Mouse (Mus musculus) left cerebral cortex, postnatal 10 days (tissue): ENCODE results near the gene F2r. TPM values are rescaled to one million over a fixed set of nuclear protein-coding genes. Genes with fewer than 3 reads are reported as not detected.
A peak's percentile ranks its signal among the peaks of the same experiment; 100 is the strongest.

Experiments used
- DNase-seq, 2 experiments: peaks; one replicate each; pipeline ENCODE4 v3.0.0; 2021 to 2022; ENCODE audit warnings: low spot score in 2 of 2, mixed read lengths in 1 of 2; ENCODE audit errors: extremely low spot score in 1 of 2
- intact Hi-C: fragments of 180-260 bp; cut with DNase I; formaldehyde crosslinking; loops from one replicate; pipeline ENCODE4 v1.15.1; 2025
- total RNA-seq, 2 experiments: library from RNA; stranded (reverse); gene quantifications; 2 replicates each; pipeline ENCODE4 v1.2.3; 2021

Gene F2r
- total RNA-seq = 10 to 100 TPM in 1 of 2 experiments, 1 to 10 TPM in 1; 9.8 to 10.7 TPM

DNA sequence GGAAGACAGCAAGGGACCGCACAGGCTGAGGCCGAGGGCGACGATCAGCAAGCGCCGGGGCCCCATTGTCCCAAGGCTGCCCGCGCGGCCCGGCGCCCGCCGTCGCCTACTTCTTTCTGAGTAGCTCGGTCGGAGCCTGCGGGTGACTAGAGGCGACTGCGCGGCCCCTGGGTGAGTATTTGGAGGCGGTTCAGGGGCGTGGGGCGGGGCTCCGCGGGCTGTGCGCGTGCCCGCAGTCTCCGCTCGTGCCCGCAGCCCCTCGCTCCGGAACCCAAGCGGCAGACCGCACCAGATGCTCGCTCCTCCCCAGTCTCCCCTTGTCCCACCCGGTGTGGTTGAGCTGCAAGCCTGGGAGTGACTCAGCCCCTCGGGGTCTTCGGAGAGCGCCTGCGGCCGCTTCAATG, at the start of gene F2r:
F2r (minus strand) TSS at position 179 of the 404 bp plus-strand sequence.
- intact Hi-C loops = no loop called here

GRCm38 (mm10) chr13:95667260-95667659, 49.0 kb upstream of the F2r start:
- no peak for DNase-seq
- intact Hi-C loops = loop anchor here (5.0 kb wide), 1 partner anchor 105 kb away; no protein-coding TSS in a partner anchor

More for the DNA sequence above, at the start of gene F2r:
- peak; percentile 51 to 83 for DNase-seq

GRCm38 (mm10) chr13:95665644-95666356, 47.5 kb upstream of the F2r start:
- DNase-seq = no peak
- intact Hi-C loops = loop anchor here (5.0 kb wide), 1 partner anchor 103 kb away; no protein-coding TSS in a partner anchor

DNA sequence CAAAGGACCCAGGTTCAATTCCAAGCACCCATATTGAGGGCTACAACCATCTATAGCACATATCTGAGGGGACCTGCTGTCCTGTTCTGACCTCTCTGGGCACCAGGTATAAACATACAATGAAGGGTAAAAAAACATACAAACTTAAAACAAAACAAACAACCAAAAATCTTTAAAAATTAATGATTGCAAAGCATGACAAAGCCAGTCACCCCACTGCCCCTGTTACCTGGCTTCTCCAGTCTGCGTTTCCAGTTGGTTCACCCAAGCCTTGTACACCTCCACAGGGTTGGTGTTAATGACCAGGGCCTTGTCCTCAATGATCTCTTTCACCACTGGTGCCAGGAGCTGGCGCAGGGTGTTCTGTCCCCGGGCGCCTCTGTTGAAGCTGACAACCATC, 45.5 kb upstream of the F2r start:
- no peak for DNase-seq
- intact Hi-C loops = no loop called here

GRCm38 (mm10) chr13:95659432-95659831, 41.1 kb upstream of the F2r start:
- DNase-seq = no peak
- intact Hi-C loops = no loop called here

- intact Hi-C loops = no loop called here
- no peak for DNase-seq
Measured at GRCm38 (mm10) chr13:95657171-95657570, 38.9 kb upstream of the F2r start.

DNA sequence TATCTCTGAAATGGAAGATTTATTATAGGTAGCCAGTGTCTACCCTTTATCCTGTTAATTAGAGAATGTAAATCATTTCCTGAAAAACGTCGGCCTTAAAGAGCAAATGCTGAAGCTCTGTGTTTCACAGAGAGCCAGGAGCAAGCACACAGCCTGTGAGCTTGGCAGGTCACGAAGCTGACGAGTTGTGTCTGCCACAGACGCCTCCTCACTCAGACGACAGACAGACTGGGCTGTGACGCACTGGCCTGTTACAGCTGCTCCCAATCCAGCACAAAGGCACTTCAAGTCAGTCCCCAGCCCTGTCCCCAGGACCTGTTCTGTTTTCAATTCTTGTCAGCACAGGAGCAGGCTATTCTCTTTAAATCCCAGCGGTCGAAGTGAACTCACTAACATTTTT, 37.0 kb upstream of the F2r start:
- intact Hi-C loops = no loop called here
- DNase-seq = no peak

DNA sequence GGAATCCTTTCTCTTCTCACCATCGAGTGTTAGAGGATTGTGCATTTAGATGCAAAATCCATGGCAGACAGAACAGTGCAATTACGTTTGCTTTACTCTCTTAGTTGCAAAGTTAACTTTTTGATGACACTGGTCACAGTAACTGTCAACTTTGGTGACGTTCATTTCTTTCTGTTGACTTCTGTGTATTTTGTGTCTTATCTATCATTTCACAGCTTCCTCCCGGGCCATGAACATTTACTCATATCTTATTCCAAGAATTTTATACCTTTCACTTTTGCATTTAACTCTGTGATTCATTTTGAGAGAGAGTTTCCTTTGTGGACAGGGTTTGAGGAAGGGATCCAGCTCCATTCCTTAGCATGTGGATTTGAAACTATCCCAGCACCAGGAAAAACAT, 35.4 kb upstream of the F2r start:
- no peak for DNase-seq

GRCm38 (mm10) chr13:95651870-95652668, 33.8 kb upstream of the F2r start:
- intact Hi-C loops = no loop called here
- no peak for DNase-seq

More for the DNA sequence above, 35.4 kb upstream of the F2r start:
- intact Hi-C loops = no loop called here

DNA sequence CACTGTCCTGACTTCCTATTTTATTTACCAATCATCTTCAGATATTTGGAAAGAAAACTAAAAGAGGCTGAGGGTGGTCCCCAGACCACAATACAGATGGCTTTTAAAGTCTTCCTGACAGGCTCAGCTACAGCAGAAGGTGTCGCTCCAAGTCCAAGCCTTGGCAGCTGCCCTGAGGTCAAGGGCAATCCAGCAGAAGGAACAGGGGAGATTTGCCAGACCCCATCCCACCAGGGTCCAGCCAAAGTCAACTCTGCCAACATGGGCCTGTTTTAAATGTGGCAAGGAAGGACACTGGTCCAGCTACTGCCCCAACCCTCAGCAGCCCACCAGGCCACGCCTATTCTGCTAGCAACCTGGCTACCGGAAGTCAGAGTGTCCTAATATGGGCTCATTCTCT, 31.7 kb upstream of the F2r start:
- no peak for DNase-seq

GRCm38 (mm10) chr13:95647248-95647647, 29.0 kb upstream of the F2r start:
- intact Hi-C loops = no loop called here
- DNase-seq = no peak

More for the DNA sequence above, 31.7 kb upstream of the F2r start:
- intact Hi-C loops = no loop called here

DNA sequence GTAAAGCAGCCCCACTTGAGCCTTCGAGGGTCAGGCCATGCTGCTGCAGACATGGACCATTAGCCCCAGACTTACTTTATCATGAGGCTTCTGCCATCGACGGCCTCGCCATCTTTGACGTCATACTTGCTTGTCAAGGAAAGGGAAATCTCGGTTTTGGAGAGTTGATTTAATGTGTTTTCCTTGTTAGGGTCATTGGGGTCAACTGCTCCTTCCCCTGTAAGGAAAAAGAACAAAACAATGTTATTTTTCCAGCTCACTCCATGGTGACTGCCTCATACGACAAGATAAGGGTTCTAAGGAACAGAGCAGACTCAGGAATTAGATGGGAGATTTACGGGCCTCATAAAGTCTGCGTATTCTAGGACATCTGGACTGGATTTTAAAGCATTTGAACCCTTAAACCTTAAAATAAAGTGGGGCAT, 28.4 kb upstream of the F2r start:
- intact Hi-C loops = no loop called here
- no peak for DNase-seq

- DNase-seq = no peak
- intact Hi-C loops = no loop called here
Measured at GRCm38 (mm10) chr13:95643740-95644139, 25.5 kb upstream of the F2r start.

- intact Hi-C loops = no loop called here
Measured at GRCm38 (mm10) chr13:95641061-95641986, 23.0 kb upstream of the F2r start.

GRCm38 (mm10) chr13:95640408-95640807, 22.1 kb upstream of the F2r start:
- intact Hi-C loops = no loop called here

More at GRCm38 (mm10) chr13:95641061-95641986, 23.0 kb upstream of the F2r start:
- DNase-seq = no peak

DNA sequence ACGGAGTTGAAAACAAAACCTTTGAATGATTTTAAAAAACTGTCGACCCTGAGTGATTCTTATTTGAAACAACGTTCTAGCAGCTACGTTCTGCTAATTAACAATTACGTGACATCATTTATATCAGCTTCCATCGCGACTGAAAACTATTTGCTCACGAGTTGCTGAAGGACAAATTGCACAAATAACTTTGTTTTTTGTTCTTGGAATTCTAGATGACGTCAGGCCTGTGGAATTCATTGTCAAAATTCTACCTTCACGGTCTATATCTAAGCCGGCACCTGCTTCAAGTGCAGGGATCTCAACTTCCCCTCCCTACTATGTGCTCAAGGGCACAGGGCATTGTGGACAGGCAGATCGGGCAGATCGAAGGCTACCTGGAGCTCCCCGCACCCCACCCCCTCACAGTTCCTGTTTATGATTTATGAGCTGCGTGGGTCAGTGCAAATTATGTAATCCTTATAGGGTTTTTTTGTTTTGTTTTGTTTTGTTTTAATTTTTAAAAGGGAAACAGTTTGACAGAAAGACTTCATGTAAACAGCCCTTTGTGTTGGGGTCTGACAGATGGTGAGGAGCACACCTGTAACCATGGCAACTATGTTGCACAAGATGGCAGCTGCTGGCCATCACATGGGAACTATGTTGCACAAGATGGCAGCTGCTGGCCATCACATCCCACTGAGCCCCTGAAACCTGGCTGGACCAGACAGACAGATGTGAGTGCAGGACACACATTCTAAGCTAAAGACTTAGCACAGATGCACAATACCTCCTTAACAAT, 21.2 kb upstream of the F2r start:
- no peak for DNase-seq
- intact Hi-C loops = no loop called here

More at GRCm38 (mm10) chr13:95640408-95640807, 22.1 kb upstream of the F2r start:
- no peak for DNase-seq

GRCm38 (mm10) chr13:95638894-95639293, 20.6 kb upstream of the F2r start:
- peak in 1 of 2 experiments; percentile 46 for DNase-seq
- intact Hi-C loops = no loop called here

- no peak for DNase-seq
Measured at GRCm38 (mm10) chr13:95637737-95638136, 19.4 kb upstream of the F2r start.

More at GRCm38 (mm10) chr13:95637737-95638136, 19.4 kb upstream of the F2r start:
- intact Hi-C loops = no loop called here
